Mouse (Mus musculus) adrenal gland, adult 18-20 months (tissue): ENCODE measurements at regions not wholly inside any gene's neighbourhood (a gene's known extent, or its start where the extent isn't known, plus 50 kb on each side); places are given as distances from the start of the nearest gene placed in this dataset.

Experiments used
- DNase-seq, 2 experiments: peaks; one replicate each; pipeline ENCODE4 v3.0.0; 2021 to 2022; ENCODE audit warnings: low spot score in 2 of 2

GRCm38 (mm10) chr10:92625781-92626180 is 96.4 kb downstream of the Nedd1 start:
- DNase-seq = no peak

GRCm38 (mm10) chr10:92615684-92616379 is 106.4 kb downstream of the Nedd1 start:
- DNase-seq = no peak

GRCm38 (mm10) chr10:92614341-92614740 is 107.9 kb downstream of the Nedd1 start:
- DNase-seq = no peak

- DNase-seq = no peak
These were observed 111.2 kb downstream of the Nedd1 start for GRCm38 (mm10) chr10:92611060-92611459.

- DNase-seq = no peak
These were observed 115.5 kb downstream of the Nedd1 start for GRCm38 (mm10) chr10:92606761-92607160.

- no peak for DNase-seq
These were observed 116.6 kb downstream of the Nedd1 start for GRCm38 (mm10) chr10:92605646-92606045.

GRCm38 (mm10) chr10:92600116-92600515 is 122.1 kb downstream of the Nedd1 start:
- no peak for DNase-seq

- no peak for DNase-seq
These were observed 126.5 kb downstream of the Nedd1 start for GRCm38 (mm10) chr10:92595496-92596355.

GRCm38 (mm10) chr10:92593947-92594460 is 128.2 kb downstream of the Nedd1 start:
- no peak for DNase-seq

GRCm38 (mm10) chr10:92578872-92579271 is 143.3 kb downstream of the Nedd1 start:
- DNase-seq = no peak

- DNase-seq = no peak
These were observed 151.7 kb downstream of the Nedd1 start for GRCm38 (mm10) chr10:92570496-92570895.

GRCm38 (mm10) chr10:92557463-92557862 is 164.8 kb downstream of the Nedd1 start:
- DNase-seq = no peak

GRCm38 (mm10) chr10:92556526-92557422 is 165.4 kb downstream of the Nedd1 start:
- DNase-seq = no peak

- DNase-seq = no peak
These were observed 166.3 kb downstream of the Nedd1 start for GRCm38 (mm10) chr10:92555727-92556525.

GRCm38 (mm10) chr10:92553966-92554365 is 168.3 kb downstream of the Nedd1 start:
- DNase-seq = no peak

GRCm38 (mm10) chr10:92548875-92549586 is 173.2 kb downstream of the Nedd1 start:
- DNase-seq = no peak

- DNase-seq = no peak
These were observed 183.8 kb downstream of the Nedd1 start for GRCm38 (mm10) chr10:92538433-92538832.

- DNase-seq = no peak
These were observed 205.3 kb downstream of the Nedd1 start for GRCm38 (mm10) chr10:92516886-92517285.

- DNase-seq = no peak
These were observed 210.5 kb downstream of the Nedd1 start for GRCm38 (mm10) chr10:92511769-92512168.

GRCm38 (mm10) chr10:92510677-92511076 is 211.5 kb downstream of the Nedd1 start:
- no peak for DNase-seq
